Mouse (Mus musculus): ENCODE data around the gene Rhobtb3. TPM values are rescaled to one million over a fixed set of nuclear protein-coding genes. Genes with fewer than 3 reads are reported as not detected.
A peak's percentile ranks its signal among the peaks of the same experiment; 100 is the strongest.

Gene Rhobtb3
- 1 to 10 TPM; 8.2 to 8.8 TPM for total RNA-seq (2021)
- long read RNA-seq, experiment 1, full-length matches to known transcripts: 2 of 3 reads
- long read RNA-seq, experiment 1, partial matches to known transcripts: 1 of 3 reads
- long read RNA-seq, experiment 1, other reads (novel, unspliced or antisense): 0 of 3 reads
- long read RNA-seq, experiment 2, full-length matches to known transcripts: 2 of 2 reads
- long read RNA-seq, experiment 2, partial matches to known transcripts: 0 of 2 reads
- long read RNA-seq, experiment 2, other reads (novel, unspliced or antisense): 0 of 2 reads

DNA sequence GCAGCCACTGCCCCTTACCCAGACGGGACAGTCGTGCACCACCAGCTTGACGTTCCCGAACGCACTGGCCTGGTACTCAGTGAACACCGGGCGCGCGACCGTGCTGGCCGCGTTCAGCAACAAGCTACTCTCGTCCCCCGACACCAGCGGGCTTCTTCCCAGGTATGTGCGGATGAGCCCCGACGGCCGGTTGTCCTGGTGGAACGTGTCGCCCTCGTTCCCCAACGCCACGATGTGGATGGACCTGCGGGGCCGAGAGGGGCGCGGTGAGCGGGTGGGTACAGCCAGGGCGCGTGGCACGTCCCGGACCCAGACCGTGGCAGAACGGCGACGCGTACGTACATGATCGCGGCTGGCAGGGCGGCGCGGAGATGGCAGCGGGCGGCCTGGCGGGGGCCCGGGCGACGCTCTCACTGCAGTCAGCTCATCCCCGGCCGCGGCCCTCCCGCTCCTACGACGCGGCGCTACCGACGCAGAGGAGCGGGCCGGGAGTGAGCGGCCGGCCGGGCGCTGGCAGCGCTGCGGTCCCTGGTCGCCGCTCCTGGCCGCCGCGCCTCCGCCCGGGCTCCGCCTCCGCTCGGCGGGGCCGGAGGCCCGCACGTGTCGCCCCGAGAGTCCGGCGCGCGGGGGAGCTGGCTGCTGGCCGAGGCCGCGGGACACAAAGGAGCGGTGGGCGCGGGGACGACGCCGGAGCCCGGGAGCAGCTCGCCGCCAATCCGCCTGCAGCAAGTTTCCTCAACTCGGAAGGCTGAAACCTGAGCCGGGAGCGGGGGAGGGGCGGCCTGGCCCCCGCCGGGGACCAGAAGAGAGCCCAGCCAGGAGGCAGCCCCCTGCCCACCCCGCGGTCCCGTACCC is at the start of gene Rhobtb3:
Rhobtb3 (minus strand) TSS at position 737 of the 855 bp plus-strand sequence.
- DNase-seq: peak; percentile 77 to 90

DNA sequence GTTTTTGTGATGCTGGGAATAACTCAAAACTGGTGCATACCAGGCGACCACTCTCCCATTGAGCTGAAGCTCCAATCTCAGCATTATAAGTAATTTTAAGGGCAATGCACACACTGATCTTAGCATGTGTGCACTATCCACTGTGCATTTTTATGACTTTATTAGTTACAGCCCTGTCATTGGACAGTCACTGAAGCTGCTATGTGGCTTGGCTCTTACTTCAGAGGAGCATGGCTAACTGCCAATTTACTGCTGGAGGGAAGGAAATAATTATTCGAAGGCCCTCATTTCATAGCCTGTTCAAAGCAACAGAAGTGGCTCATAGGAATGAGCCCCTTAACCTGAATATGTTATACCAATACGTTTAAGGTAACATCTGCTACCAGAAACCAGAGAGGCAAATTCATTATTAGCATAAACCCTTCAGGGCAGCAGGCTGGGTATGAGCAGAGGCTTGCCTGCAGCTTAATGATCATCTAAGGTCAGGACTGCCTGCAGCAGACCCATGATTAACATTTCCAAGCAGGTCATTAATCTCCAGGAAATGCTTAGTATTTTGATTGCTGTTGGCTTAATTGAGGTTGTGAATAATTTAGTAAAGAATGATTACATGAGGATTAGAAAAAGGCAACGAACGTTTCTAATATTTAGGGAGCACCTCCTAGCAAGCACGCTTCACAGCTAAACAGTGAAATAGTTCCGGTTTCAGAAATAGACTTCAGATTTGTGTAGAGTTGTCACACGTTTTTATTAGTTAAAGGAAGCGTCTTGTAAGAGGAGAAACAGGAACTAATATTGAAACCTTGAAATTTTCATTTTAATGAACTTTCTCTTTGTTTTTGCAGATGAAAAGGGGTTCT is 48.7 kb upstream of the Rhobtb3 start:
- peak in 1 of 2 experiments; percentile 21 for DNase-seq

DNA sequence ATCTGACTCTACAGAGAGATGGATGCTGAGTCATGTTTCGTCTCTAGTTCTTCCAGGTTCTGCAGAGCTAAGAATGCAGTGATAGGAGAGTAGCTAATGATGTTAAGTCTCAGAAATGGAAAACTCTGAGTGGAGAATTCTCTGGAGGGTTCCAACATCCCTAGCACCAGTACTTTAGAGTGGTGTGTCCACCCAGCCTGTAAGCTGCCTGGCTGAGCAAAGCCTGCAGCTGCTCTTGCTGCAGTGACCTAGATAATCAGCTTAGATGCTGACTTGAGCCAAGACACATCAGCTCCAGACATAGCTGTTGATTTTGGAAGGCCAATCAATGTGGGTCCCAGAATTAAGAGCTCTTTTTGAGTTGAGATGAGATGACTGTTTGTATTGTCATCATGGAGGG is 44.4 kb upstream of the Rhobtb3 start:
- DNase-seq: no peak

DNA sequence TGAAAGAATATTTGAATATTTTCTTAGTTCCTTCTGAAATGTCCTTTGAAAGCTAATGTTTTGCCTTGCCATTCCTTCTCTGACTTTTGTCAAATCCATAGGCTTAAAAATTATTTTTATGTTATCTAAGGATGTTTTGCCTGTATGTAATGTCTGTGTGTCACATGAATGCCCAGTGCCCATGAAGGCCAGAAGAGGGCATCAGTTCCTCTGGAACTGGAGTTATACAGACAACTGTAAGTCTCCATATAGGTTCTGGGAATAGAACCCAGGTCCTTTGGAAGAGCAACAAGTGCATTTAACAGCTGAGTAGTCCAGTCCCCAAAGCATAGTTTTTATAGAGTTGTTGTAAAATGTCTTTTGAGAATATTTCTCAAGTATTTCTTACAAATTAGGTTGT is 38.2 kb upstream of the Rhobtb3 start:
- DNase-seq: peak in 1 of 2 experiments; percentile 26

DNA sequence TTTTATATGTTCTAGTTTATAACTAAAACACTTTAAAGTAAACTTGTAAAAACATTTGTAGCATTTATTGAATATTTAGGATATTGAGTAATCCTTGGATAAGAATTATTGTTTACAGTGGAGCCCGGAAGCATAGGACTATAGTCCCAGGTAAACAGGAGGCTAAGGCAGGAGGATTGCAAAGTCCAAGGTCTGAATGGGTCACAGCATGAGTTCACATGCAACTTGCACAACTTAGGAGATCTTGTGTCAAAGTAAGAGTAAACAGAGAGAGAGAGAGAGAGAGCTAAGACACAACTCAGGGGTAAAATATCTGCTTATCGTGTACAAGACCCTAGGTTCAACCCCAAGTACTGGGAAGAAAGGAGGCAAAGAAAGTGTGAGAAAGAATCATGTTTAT is 32.9 kb upstream of the Rhobtb3 start:
- DNase-seq: no peak

DNA sequence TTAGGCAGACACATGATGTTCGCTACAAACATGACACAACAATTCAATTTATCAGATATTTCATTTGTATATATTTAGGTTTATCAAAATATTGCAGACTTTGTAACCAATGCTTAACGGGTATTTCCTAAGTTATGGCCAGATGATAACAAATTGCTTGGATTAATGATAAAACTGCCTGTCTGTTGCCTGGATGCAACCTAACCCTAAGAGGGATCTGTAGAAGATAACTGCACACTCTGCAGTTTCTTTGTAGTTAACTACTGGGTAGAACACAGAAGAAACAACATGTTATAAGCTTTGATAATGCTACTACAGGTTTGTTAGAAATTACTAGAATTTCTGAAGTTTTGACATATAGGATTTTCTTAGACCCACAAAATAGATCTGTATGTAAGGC is 32.5 kb upstream of the Rhobtb3 start:
- DNase-seq: no peak

DNA sequence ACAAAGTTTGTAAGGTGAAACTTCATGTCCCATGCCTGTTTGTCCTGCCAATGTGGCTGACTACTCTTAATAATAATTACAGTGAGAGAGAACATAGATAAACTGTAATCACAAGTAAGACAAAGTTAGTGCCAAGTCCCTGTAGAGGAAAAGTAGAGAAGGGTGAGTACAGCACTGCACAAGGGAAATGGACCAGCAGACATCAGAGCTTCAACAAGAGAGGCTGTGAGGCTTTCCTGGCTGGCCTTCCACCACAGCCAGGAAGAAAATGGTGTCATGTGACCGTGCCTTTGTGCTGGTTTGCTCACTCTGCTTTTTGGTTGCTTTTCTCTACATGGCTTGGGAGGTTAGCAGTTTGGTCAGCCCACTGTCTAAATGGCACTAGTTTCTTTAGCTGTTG is 31.9 kb upstream of the Rhobtb3 start:
- DNase-seq: no peak

DNA sequence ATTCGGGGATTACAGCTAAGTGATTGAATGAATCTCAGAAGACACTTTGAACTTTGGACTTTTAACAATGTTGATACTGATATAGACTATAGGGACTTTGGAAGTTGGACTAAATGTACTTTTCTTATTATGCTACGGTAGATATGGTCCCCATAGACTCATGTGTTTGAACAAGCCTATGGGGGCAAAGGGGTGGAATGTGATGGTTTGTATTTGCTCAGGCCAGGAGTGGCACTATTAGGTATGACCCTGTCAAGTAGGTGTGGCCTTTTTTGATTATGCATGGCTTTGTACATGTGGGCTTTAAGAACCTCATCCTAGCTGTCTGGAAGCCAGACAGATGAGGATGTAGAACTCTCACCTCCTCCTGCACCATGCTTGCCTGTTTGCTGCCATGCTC is 30.8 kb upstream of the Rhobtb3 start:
- no peak for DNase-seq

DNA sequence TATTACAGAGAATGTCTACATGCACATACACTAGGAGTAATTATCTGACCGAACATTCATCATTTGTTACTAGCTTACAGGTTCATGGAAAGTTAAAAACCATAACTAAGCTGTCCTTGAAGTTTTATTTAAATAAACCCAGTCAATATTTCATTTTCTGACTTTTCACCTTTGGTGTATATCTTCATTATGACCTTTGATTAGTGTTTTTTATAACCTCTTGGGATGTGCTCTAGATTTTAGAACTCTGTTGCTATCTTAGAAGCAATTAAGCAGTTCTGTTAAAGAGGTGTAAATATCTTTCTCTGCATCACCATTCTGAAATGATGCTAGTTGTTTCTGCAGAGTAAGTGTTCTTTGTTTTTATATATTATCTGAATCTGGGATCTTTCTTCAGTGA is 23.1 kb upstream of the Rhobtb3 start, which contains the start of gene Spata9:
Spata9 (plus strand) TSS at position 301 of the 400 bp plus-strand sequence.
- DNase-seq: no peak

DNA sequence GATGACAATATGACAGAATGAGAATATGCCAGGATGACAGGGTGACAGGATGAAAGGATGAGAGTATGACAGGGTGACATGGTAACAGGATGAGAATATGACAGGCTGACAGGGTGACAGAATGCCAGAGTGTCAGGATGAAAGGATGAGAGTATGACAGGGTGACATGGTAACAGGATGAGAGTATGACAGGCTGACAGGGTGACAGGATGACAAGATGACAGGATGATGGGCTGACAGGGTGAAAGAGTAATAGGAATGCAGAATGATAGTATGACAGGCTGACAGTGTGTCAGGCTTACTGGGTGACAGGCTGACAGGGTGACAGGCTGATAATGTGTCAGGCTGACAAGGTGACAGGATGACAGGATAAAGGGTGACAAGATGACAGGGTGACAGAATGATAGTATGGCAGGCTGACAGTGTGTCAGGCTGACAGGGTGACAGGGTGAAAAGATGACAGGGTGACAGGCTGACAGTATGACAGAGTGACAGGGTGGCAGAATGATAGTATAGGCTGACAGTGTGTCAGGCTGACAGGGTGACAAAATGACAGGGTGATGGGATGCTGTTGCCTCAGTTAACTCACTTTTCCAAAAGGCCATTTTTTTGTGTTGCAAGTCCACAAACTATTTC is 11.8 kb upstream of the Rhobtb3 start:
- DNase-seq: no peak

DNA sequence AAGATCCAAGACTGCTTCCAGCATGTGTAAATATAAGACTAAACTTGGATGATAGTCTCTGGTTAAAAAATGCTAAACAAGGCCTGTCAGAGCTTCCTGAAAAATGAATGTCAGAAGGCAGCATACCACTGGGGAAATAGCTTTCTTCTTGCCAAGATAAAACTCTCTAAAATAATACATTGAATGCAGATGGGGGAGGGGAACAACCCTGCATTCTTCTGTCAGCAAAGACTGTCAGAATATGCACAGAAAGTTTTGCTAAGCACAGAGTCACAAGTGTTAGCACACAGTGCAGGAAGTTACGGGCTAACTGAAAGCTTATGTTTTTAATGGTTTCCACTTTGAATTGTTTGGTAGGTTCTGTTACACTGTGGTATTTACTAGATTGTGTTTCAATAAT is 6.6 kb upstream of the Rhobtb3 start:
- DNase-seq: no peak

DNA sequence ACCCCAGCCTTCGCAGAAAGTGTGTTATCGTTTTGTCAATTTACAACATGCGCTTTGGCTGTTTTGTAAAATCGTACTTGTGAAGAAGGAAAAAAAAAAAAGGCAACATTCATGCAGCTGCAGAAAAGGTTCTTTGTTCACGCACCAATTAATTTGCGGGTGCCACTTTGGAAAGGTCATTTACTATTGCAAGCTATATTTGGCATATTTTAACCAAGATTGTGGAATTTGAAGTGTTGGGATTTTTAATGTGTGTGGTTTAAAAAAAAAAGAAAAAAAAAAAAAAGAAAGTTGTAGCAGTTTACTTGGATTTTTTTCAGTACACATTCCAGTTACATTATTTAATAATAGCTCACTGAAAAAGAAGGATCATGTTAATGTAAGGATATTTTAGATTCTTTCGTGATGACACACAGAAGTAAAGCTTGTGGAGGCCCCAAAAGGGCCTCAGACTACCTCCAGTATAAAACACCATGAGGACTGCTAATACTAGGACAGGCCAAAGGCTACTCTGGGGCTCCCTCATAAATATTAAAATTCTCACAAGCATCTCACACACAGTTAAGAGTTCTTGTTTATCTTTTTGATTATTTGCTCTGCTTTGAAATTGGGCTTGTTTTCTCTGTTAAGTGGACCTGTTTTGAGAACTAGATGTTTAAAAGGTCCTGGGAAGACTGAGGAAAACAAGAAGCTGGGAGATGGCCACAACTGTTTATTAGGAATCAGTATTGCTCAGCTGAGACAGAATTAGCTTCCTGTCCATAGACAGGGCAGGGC is 507 bp upstream of the Rhobtb3 start:
- no peak for DNase-seq

DNA sequence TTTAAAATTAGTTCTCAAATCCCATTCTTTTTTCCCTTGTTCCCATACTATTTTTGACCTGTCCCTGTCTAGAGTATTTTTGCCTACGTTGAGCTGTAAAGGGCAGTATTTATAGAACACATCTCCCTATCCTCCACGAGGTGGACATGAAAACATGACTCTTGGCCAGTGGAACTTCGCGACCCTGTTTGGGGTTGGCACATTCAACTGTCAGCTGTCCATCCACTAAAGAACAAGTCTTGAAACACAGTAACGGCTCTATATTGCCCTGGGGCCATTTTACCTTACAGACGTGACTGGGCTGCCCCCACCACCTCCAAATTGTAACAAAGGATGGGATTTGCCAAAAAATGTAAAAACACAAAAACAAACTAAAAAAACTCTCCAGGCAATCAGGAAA is 994 bp downstream of the Rhobtb3 start:
- DNase-seq: no peak

DNA sequence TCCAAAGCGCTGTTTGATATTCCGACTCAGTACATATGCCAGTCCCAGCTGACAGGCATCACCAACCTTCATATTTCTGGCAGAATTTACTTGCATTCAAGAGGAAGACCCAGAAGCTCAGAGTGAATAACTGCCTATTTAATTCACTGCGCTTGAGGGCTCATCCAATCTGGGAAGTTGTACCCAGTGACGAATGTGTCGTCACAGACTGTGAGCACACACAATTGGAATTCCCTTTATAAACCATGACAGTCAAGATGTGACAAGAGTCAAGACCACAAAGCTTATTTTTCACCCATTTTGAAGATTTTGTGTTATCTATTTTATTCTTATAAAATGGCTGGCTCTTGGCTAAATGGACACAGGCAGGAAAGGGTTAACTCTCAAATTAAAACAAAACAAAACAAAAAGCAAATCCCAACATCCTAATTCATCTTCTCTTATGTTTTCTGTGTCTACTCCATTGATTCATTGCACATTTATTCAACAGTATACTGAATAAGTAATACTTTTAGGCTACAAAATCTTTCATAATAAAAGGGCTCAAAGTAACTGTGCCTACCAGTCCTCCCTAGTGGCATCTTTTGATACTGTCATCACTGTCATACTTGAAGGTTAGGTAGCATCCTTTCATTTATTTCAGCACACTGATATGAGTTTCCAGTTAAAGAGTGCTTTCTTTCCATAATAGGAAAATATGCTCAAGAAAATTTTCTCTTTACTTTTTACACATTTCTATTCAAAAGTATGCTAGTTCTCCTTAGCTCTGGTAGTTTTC is 2.0 kb downstream of the Rhobtb3 start:
- no peak for DNase-seq

DNA sequence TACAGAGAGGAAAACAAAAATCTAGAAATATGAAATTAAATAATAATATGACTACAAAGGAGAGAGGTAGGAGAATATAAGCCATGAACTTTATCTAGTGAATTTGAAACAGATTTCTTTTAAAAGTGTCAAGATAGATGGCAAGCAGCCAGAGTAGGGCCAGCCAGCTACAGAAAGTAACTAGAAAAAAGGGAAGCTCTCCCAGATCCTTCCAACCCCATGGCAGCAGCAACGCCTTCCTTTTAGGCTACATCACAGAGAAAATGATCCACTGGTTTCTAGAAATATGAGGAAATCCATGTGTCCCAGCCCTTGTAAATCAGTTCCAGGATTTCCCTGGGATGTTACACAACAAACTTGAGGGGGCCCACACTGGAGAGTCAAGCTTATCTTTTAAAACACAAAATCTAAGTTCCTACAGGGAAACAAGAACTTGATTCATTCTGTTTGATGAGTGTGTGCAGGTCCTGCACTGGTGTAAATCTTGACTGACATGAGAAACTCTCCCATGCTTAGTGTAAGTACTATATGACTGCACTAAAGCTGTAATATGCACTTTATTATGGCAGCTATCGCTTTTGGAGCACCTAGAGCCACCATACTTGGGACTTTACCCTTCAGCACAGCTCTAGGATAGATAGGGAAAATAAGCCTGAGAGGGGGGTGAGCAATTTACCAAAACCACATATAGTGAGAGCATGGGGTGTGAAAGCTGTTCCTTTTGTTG is 2.8 kb downstream of the Rhobtb3 start:
- DNase-seq: no peak

DNA sequence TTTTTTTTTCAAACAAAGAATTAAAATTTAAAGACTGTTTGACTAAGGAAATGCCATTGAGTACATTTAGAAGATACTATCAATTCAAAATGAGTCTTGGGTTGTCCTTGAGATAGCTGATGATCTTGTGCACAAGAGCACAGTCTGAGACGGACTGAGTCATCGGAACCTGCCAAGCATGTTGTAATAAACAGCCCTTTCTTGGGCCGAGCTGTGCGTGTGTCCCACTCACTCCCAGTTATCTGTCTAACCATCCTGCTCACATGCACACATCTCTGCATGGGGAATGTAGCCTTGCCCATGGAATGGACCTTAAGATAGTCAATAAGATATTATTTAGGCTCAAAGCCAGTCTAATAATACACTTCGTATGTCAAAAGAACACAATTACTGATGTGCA is 4.9 kb downstream of the Rhobtb3 start:
- DNase-seq: peak; percentile 20 to 43

DNA sequence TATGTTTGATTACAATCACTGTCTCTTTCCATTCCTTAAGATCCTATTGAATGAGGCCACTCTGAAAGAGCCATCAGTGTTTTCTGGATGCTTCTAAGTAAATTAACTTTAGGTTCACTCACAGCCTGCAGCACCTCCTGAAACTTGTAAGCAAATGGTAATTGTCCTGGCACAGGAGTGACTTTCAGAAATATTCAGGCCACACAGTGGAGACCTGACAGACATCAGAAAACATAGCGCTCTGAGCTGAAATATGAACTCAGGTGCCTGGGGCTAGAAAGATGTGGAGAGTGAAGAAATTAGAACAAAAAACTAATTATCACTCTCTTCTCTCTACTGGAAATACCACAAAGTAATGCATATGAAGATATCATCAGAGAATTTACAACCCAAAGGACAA is 10.4 kb downstream of the Rhobtb3 start:
- no peak for DNase-seq

DNA sequence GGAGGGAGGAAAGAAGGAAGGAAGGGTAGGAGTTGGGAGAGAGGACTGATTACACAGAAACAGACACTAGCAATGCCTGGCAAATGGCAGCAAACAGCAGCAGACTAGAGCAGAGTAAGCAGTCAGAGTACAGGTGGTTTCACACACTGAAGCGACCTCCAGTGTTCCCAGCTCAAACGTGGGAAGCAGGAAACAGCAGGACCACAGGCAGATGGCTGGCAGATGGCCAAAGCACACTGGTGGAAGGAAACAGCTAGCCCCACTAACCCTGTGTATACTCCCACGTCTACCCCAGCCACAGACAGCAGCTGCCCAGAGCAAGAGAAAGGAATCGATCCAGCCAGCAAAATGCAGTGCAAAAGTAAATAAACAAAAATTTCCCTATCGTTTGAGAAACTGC is 12.7 kb downstream of the Rhobtb3 start:
- peak in 1 of 2 experiments; percentile 28 for DNase-seq

DNA sequence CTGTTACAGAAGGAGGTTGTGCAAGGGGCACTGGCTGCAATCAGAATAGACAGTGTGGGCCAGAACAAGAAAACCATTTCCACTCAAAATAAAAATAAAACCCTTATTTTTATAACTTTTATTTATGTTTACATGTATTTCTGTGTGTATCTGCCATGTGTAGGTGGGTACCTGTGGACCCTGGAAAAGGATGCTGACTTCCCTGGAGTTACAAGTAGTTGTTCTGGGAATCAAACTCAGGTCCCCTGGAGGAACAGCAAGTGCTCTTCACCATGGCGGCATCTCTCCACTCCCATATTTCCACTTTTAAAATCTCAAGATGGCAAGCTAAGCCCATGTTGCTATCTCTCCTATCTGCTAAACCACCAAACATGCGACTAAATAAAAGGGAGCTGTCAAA is 13.1 kb downstream of the Rhobtb3 start:
- no peak for DNase-seq

DNA sequence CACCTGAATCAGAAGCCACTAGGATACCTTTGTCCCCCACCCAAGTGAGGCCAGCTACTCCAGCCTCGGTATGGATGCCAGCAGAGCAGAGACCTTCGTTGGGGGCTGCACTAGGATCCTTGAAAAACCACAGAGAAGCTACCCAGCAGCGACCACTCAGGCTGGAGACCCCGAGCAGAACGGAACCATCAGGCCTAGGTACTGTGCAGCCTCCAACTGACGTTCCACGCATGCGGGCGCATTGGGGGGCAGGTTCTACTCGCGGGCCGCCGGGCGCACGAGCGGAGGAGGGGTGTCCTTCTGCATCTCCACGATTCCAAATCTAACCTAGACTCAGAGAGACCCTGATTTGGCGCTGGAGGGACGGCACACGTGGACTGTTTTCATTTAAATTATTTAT is 13.7 kb downstream of the Rhobtb3 start:
- no peak for DNase-seq
